Mouse (Mus musculus) layer of hippocampus, adult 8-10 months (tissue): ENCODE results near the gene Pbxip1. TPM values are rescaled to one million over a fixed set of nuclear protein-coding genes. Genes with fewer than 3 reads are reported as not detected.
A peak's percentile ranks its signal among the peaks of the same experiment; 100 is the strongest.

Experiments used
- DNase-seq, 2 experiments: peaks; one replicate each; pipeline ENCODE4 v3.0.0; 2022; ENCODE audit warnings: low spot score in 2 of 2
- total RNA-seq, 4 experiments: library from RNA; stranded (reverse); gene quantifications; 2 replicates each; pipeline ENCODE4 v1.2.4; 2022

Pbxip1 gene
- total RNA-seq, 4 experiments from 2014 or later, result 39.6 to 71.2 (median 51.8) TPM

- peak; percentile 94 to 95 for DNase-seq
These were observed 6.0 kb upstream of the Pbxip1 start, which contains the start of gene Pygo2 for GRCm38 (mm10) chr3:89430171-89431159. Gene Pygo2 (plus strand): TSS chr3:89430214.

DNA sequence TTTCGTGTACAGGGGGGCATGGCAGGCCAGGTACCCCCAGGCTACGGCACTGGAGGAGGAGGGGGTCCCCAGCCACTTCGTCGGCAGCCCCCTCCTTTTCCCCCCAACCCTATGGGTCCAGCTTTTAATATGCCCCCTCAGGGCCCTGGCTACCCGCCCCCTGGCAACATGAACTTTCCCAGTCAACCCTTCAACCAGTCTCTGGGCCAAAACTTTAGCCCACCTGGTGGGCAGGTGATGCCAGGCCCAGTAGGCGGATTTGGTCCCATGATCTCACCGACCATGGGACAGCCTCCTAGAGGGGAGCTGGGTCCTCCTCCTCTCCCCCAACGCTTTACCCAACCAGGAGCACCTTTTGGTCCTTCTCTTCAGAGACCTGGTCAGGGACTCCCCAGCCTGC lies 3.9 kb upstream of the Pbxip1 start:
- DNase-seq, result no peak

GRCm38 (mm10) chr3:89434532-89434931 lies 2.0 kb upstream of the Pbxip1 start:
- no peak for DNase-seq

DNA sequence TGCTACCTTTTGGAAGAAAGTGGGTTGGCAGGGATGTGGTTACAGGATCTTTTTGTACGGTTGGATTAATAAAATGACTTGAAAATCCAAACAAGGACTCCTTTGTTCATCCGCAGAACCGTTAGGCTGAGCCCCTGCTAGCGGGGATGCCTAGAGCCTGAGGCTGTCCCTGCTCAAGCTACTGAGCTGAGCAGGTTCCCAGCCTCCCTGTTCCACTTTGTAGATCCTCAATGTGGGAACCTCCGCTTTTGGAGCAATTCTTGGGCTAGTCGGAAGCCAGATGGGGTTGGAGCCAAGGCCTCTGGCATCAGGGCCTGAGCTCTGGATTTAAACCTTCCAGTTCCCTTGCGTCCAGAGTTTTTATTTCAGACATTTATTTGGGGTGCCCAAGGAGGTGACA lies 1.5 kb upstream of the Pbxip1 start:
- DNase-seq, result no peak

DNA sequence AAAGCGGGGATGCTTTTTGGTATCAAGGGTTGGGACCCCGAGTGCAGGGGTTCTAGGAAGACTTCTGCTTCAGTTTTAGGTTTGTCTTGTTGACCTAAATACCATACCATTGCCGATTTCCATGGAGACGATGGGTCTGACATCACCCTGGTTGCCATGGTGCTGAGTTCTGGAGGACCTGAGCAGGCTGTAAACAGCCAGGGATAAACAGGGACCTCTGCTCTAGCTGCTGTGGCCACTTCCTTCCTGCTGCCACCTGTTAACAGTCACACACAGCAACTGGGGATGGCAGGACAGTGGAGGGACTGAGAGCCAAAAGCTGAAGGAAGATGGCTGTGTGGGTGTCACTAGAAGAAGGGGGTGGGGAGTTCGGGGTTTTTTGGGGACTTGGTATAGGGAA lies 763 bp downstream of the Pbxip1 start:
- DNase-seq, result peak in 1 of 2 experiments; percentile 25

GRCm38 (mm10) chr3:89440691-89441090 lies 4.2 kb downstream of the Pbxip1 start:
- DNase-seq, result no peak

GRCm38 (mm10) chr3:89448720-89449537 lies 12.4 kb downstream of the Pbxip1 start:
- DNase-seq, result no peak

DNA sequence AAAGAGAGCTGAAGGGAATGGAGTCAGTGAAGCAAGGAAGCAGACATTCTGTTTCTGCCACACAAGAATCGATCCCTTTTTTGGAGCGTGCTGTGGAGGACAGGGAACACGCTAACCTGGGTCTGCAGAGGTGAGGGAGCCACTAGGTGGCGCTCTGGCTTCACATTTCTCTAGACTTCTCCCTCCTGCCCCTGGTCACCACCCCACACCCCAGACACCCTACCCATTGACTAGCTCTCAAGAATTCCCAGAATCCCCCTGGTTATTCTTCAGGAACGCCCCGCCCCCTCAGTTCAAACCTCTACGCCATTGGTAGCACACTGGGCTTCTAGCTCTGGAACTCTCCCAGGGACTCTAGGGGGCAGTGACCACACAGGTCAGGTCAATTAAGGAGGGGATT lies 13.0 kb downstream of the Pbxip1 start:
- peak in 1 of 2 experiments; percentile 76 for DNase-seq

DNA sequence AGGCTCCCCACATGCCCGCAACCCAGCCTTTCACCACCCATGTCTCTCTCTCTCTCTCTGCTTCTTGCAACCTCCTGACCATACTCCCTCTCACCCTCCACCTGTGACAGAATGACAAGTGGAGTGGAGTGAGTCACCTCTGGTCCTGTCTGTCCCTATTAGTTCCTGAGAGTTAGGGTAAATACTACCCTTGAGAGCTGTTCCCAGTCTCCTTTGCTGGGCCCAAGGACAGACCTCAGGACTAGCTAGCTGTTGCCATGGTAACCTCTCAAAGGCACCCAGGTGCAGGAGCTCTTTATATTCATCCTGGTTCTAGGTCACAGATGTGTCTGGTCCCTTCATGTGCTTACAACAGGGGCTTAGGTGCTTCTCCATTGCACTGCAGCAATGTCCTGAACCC lies 15.4 kb downstream of the Pbxip1 start:
- DNase-seq, result no peak

GRCm38 (mm10) chr3:89454401-89455177 lies 18.1 kb downstream of the Pbxip1 start, which contains the start of gene Pmvk:
Gene Pmvk (plus strand): TSS chr3:89454541.
- DNase-seq, result no peak

GRCm38 (mm10) chr3:89455786-89456285 lies 19.3 kb downstream of the Pbxip1 start:
- no peak for DNase-seq

GRCm38 (mm10) chr3:89456726-89457665 lies 20.5 kb downstream of the Pbxip1 start:
- DNase-seq, result peak in 1 of 2 experiments; percentile 61

GRCm38 (mm10) chr3:89458372-89458964 lies 22.0 kb downstream of the Pbxip1 start:
- DNase-seq, result peak in 1 of 2 experiments; percentile 47

DNA sequence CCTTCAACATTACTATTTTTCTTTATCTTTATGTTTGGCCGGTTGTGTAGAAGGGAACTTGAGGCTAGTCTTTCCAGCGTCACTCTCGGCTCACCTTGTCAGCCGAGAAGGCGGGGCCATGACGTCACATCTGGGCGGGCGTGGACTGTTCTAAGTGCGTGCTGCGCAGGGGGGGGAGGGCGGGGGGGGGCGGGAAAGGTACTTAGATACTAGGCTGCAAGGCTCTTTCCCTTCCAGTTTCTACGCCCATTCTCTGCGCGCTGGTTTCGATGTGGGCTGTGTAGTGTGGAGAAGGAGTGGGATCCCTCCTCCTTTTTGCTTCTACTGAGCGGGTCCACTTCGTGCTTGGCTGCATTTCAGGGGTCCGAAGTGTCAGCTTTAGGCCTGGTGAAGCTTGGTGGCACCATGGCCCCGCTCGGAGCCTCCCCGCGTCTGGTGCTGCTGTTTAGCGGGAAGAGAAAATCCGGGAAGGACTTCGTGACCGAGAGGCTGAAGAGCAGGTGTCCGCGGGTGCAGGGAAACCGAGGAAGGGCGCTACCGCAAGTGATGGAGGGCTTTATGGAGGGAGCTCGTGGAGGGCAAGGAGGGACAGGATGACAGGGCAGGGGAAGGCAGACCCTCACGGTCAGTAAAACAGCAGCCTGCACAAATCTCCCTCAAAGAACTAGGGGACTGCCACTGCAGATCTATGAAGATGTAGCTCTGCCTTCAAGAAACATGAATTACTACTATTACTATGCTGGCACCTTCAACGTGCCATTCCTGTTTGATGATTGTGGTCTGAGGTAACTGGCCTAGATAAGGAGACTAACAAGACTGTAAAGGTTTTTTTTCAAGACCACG lies 22.7 kb downstream of the Pbxip1 start:
- DNase-seq, result peak; percentile 81 to 90

DNA sequence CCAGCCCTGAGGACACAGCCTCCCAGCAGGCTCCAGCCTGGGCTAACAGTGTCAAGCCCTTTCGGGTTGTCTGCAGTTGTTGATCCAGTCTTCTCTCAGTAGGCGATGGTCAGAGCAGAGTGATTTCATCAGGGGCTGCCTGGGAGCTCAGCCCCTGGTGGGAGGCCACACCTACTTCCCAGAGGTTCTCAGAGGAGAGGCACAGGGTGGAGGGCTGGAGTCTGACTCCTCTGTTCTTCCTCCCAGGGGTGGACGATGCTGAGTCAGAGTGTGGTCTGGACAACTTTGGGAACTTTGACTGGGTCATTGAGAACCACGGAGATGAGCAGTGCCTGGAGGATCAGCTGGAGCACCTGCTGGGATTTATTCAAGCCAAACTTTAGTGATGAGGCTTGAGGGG lies 31.8 kb downstream of the Pbxip1 start:
- no peak for DNase-seq

GRCm38 (mm10) chr3:89472280-89472679 lies 35.8 kb downstream of the Pbxip1 start:
- DNase-seq, result no peak

- DNase-seq, result no peak
These were observed 37.3 kb downstream of the Pbxip1 start for GRCm38 (mm10) chr3:89473838-89474237.

GRCm38 (mm10) chr3:89479055-89479454 lies 42.5 kb downstream of the Pbxip1 start:
- no peak for DNase-seq
